Mouse (Mus musculus) hematopoietic stem cell, adult 5-6 weeks (primary cell): ENCODE data around the gene Ssx9. TPM values are rescaled to one million over a fixed set of nuclear protein-coding genes. Genes with fewer than 3 reads are reported as not detected.
"Not testable (repeated sequence)": the region's sequence is repeated elsewhere in the genome, so short reads cannot be mapped to it uniquely, and the experiment has no call there.

Experiments used
- ATAC-seq, 2 experiments: fragments of 125-278 bp in 1 of 2; replicated peaks in 1 of 2; 2 replicates each; pipeline ENCODE4 v1.8.0; 2016 to 2017; ENCODE audit warnings: inconsistent platforms in 2 of 2, mild to moderate bottlenecking in 2 of 2, moderate number of reproducible peaks in 2 of 2, low read depth in 1 of 2, moderate TSS enrichment in 1 of 2; ENCODE audit not compliant: low FRiP score in 2 of 2, poor library complexity in 2 of 2, severe bottlenecking in 2 of 2, insufficient read depth in 1 of 2, low TSS enrichment in 1 of 2
- total RNA-seq: library from RNA; stranded (forward); fragments of 172-1452, 232-1000 nt; gene quantifications from 2 replicates; pipeline ENCODE4 v1.2.3, GENCODE M21; 2017

Gene Ssx9
- total RNA-seq, result not detected in 2 replicates

- not testable (repeated sequence) for ATAC-seq
Observed at GRCm38 (mm10) chrX:8748132-8748531, at the start of gene Ssx9. Gene Ssx9, plus strand, starts transcription at chrX:8748432.

GRCm38 (mm10) chrX:8732907-8733306 is 15.3 kb upstream of the Ssx9 start:
- peak; percentile 22 to 78; a peak in 3 of 4 replicates for ATAC-seq

GRCm38 (mm10) chrX:8803391-8803790 is 55.2 kb downstream of the Ssx9 start, which contains the start of gene Ssxb5:
Gene Ssxb5, plus strand, starts transcription at chrX:8803691.
- ATAC-seq, result not testable (repeated sequence)

Other genes starting within 250 kb of the Ssx9 start
- not detected in 2 replicates for gene Gm14459, start 223.5 kb upstream of the Ssx9 start, total RNA-seq
- not detected in 2 replicates for gene Ssxb6, start 200.2 kb upstream of the Ssx9 start, total RNA-seq
- gene Ssxb3, start 156.6 kb upstream of the Ssx9 start, total RNA-seq, result not detected in 2 replicates
- not detected in 2 replicates for gene Ssxb8, start 57.6 kb upstream of the Ssx9 start, total RNA-seq
- not detected in 2 replicates for gene Ssxb5, start 55.3 kb downstream of the Ssx9 start, total RNA-seq
- gene Gm6592, start 95.6 kb downstream of the Ssx9 start, total RNA-seq, result not detected in 2 replicates
- gene Gm5751, start 125.8 kb downstream of the Ssx9 start, total RNA-seq, result not detected in 2 replicates
- 2.1 and 2.8 TPM in 2 replicates for gene B630019K06Rik, start 143.9 kb downstream of the Ssx9 start, total RNA-seq
- gene Fthl17b, start 214.5 kb downstream of the Ssx9 start, total RNA-seq, result not detected in 2 replicates
- gene Fthl17c, start 228.1 kb downstream of the Ssx9 start, total RNA-seq, result not detected in 2 replicates
- not detected in 2 replicates for gene Fthl17d, start 238.3 kb downstream of the Ssx9 start, total RNA-seq